Mouse (Mus musculus): ENCODE results near the gene Fto. TPM values are rescaled to one million over a fixed set of nuclear protein-coding genes. Genes with fewer than 3 reads are reported as not detected.

The Fto gene
- polyA plus RNA-seq, 1 experiment from 2014 or later, result 110 TPM

- Histone ChIP-seq H3K9me3 (ENCODE audit: control insufficient read depth, low read length) (peaks cover under 1% of the 10 kb centered on the region; the same call in 1 of the 2 replicates), H3K4me3 (ENCODE audit: low read depth, low read length) (no peak overlapping the region), H3K4me1 (ENCODE audit: control insufficient read depth, insufficient read depth, low read length) (peaks cover 24% of the 10 kb centered on the region), H3K27me3 (ENCODE audit: control insufficient read depth, insufficient read depth, low read length) (no peaks in the 10 kb centered on the region), H3K27ac (ENCODE audit: low read depth, low read length) (peak overlapping the region; percentile 63), H3K4me2 (no peak overlapping the region), H3K9ac (ENCODE audit: low read length) (peak overlapping the region; percentile 1; the same call in 1 of the 2 replicates), H3K36me3 (ENCODE audit: control insufficient read depth, insufficient read depth, low read length) (no peaks in the 10 kb centered on the region)
- ATAC-seq (ENCODE audit: low FRiP score) (no peak), DNase-seq (ENCODE audit: low spot score, missing footprints) (peak; percentile 82)
- WGBS, result 42% methylated on average over 6 of the region's 6 CpGs
These were observed 16.1 kb downstream of the Fto start for GRCm38 (mm10) chr8:91329461-91329850.

- no peak overlapping the region for H3K9ac ChIP-seq (ENCODE audit: low read length)
- no peak for ATAC-seq (ENCODE audit: low FRiP score)
- no peak overlapping the region for H3K4me3 ChIP-seq (ENCODE audit: low read depth, low read length)
- H3K4me1 ChIP-seq (ENCODE audit: control insufficient read depth, insufficient read depth, low read length), result peaks cover 6% of the 10 kb centered on the region; the same call in 1 of the 2 replicates
- H3K36me3 ChIP-seq (ENCODE audit: control insufficient read depth, insufficient read depth, low read length), result no peaks in the 10 kb centered on the region
- no peak for DNase-seq (ENCODE audit: low spot score, missing footprints)
- no peaks in the 10 kb centered on the region for H3K27me3 ChIP-seq (ENCODE audit: control insufficient read depth, insufficient read depth, low read length)
- no peak overlapping the region for H3K4me2 ChIP-seq
- H3K27ac ChIP-seq (ENCODE audit: low read depth, low read length), result no peak overlapping the region
- peaks cover 3% of the 10 kb centered on the region; the same call in 1 of the 2 replicates for H3K9me3 ChIP-seq (ENCODE audit: control insufficient read depth, low read length)
- WGBS, result 90% methylated on average over 6 of the region's 6 CpGs
These were observed 25.2 kb downstream of the Fto start for GRCm38 (mm10) chr8:91338389-91339154.

GRCm38 (mm10) chr8:91339651-91340050 is 26.3 kb downstream of the Fto start:
- WGBS, result 97% methylated on average over 8 of the region's 8 CpGs

DNA sequence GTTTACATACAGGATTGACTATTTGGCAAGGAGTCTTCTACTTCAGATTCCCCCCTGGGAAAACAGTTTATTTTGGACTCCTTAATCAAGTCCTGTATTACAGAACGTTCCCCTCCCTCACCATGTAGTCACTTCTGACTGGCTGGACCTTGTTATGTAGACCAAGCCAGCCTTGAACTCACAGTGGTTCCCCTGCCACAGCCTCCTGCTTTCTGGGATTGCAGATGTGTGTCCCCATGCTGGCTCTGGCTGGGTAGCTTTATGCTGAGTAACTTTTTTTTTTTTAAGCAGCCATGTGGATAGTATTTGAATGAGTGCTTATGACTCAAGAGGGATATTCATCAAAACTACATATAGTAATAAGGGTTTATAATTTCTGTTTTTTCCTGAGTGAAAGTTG is 27.4 kb downstream of the Fto start:
- H3K9ac ChIP-seq (ENCODE audit: low read length), result no peak overlapping the region

More at GRCm38 (mm10) chr8:91339651-91340050, 26.3 kb downstream of the Fto start:
- Histone ChIP-seq H3K27ac (ENCODE audit: low read depth, low read length) (no peak overlapping the region), H3K4me1 (ENCODE audit: control insufficient read depth, insufficient read depth, low read length) (peaks cover 6% of the 10 kb centered on the region; the same call in 1 of the 2 replicates), H3K4me2 (no peak overlapping the region), H3K27me3 (ENCODE audit: control insufficient read depth, insufficient read depth, low read length) (no peaks in the 10 kb centered on the region), H3K4me3 (ENCODE audit: low read depth, low read length) (no peak overlapping the region), H3K36me3 (ENCODE audit: control insufficient read depth, insufficient read depth, low read length) (no peaks in the 10 kb centered on the region), H3K9ac (ENCODE audit: low read length) (no peak overlapping the region), H3K9me3 (ENCODE audit: control insufficient read depth, low read length) (peaks cover under 1% of the 10 kb centered on the region; the same call in 1 of the 2 replicates)
- ATAC-seq (ENCODE audit: low FRiP score) (no peak), DNase-seq (ENCODE audit: low spot score, missing footprints) (no peak)

DNA sequence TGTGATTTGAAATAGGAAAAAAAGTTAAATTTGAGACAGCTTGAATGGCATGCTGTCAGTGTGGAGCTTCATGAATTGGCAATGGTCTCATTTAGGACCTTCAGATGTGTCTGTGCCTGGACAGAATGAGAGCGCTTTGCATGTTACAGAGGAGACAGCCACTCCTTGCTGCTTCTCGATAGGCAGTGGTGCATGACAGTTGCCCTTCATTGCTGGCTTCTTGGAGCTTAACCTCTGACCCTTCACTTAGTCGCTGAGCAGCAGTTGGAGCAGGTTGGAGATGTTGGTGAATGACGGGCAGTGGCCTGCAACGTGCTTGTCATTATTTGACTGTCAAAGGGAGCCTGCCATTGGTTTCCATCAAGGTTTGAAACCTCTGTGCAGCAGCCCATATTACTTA is 28.9 kb downstream of the Fto start:
- ATAC-seq (ENCODE audit: low FRiP score) (no peak), DNase-seq (ENCODE audit: low spot score, missing footprints) (no peak)
- H3K36me3 ChIP-seq (ENCODE audit: control insufficient read depth, insufficient read depth, low read length), result no peaks in the 10 kb centered on the region
- no peaks in the 10 kb centered on the region for H3K27me3 ChIP-seq (ENCODE audit: control insufficient read depth, insufficient read depth, low read length)
- no peak overlapping the region for H3K27ac ChIP-seq (ENCODE audit: low read depth, low read length)
- peaks cover 6% of the 10 kb centered on the region; the same call in 1 of the 2 replicates for H3K4me1 ChIP-seq (ENCODE audit: control insufficient read depth, insufficient read depth, low read length)
- no peak overlapping the region for H3K4me3 ChIP-seq (ENCODE audit: low read depth, low read length)
- H3K4me2 ChIP-seq, result no peak overlapping the region
- H3K9ac ChIP-seq (ENCODE audit: low read length), result no peak overlapping the region
- H3K9me3 ChIP-seq (ENCODE audit: control insufficient read depth, low read length), result no peaks in the 10 kb centered on the region; the same call in 1 of the 2 replicates
- 15% methylated on average over 5 of the region's 5 CpGs for WGBS

More for the DNA sequence above, 27.4 kb downstream of the Fto start:
- Histone ChIP-seq H3K36me3 (ENCODE audit: control insufficient read depth, insufficient read depth, low read length) (no peaks in the 10 kb centered on the region), H3K27ac (ENCODE audit: low read depth, low read length) (no peak overlapping the region), H3K9me3 (ENCODE audit: control insufficient read depth, low read length) (no peaks in the 10 kb centered on the region; the same call in 1 of the 2 replicates), H3K4me2 (no peak overlapping the region), H3K4me1 (ENCODE audit: control insufficient read depth, insufficient read depth, low read length) (peaks cover 6% of the 10 kb centered on the region; the same call in 1 of the 2 replicates), H3K27me3 (ENCODE audit: control insufficient read depth, insufficient read depth, low read length) (no peaks in the 10 kb centered on the region), H3K4me3 (ENCODE audit: low read depth, low read length) (no peak overlapping the region)
- WGBS, result 73% methylated on average over 1 of the region's 1 CpGs
- no peak for ATAC-seq (ENCODE audit: low FRiP score)
- no peak for DNase-seq (ENCODE audit: low spot score, missing footprints)

DNA sequence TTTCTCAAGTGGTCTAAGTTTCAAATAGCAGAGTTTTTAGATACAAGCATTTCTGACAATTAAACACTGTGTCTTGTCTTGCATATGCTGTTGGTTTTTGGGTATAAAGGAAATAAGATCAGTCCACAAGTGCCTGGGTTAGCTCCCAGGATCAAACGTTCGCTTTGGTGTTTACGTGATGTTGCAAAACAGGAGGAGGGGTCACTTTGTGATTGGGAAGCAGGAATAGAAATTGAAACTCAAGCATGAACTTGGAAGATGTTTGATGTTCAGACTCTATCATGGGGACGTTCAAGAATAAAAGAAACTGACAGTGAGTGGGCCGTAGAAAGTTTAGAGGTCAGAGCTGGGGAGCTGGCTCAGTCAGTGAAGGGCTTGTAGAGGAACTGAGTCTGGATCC is 29.5 kb downstream of the Fto start:
- Histone ChIP-seq H3K4me1 (ENCODE audit: control insufficient read depth, insufficient read depth, low read length) (peaks cover 6% of the 10 kb centered on the region; the same call in 1 of the 2 replicates), H3K9ac (ENCODE audit: low read length) (no peak overlapping the region), H3K4me3 (ENCODE audit: low read depth, low read length) (no peak overlapping the region), H3K9me3 (ENCODE audit: control insufficient read depth, low read length) (no peaks in the 10 kb centered on the region), H3K36me3 (ENCODE audit: control insufficient read depth, insufficient read depth, low read length) (no peaks in the 10 kb centered on the region), H3K4me2 (no peak overlapping the region), H3K27ac (ENCODE audit: low read depth, low read length) (no peak overlapping the region), H3K27me3 (ENCODE audit: control insufficient read depth, insufficient read depth, low read length) (no peaks in the 10 kb centered on the region)
- DNase-seq (ENCODE audit: low spot score, missing footprints), result no peak
- no peak for ATAC-seq (ENCODE audit: low FRiP score)
- WGBS, result 66% methylated on average over 5 of the region's 5 CpGs

GRCm38 (mm10) chr8:91344659-91345058 is 31.3 kb downstream of the Fto start:
- Histone ChIP-seq H3K4me1 (ENCODE audit: control insufficient read depth, insufficient read depth, low read length) (peaks cover 6% of the 10 kb centered on the region; the same call in 1 of the 2 replicates), H3K36me3 (ENCODE audit: control insufficient read depth, insufficient read depth, low read length) (no peaks in the 10 kb centered on the region), H3K27me3 (ENCODE audit: control insufficient read depth, insufficient read depth, low read length) (no peaks in the 10 kb centered on the region), H3K4me2 (no peak overlapping the region), H3K9ac (ENCODE audit: low read length) (no peak overlapping the region), H3K27ac (ENCODE audit: low read depth, low read length) (no peak overlapping the region), H3K9me3 (ENCODE audit: control insufficient read depth, low read length) (no peaks in the 10 kb centered on the region), H3K4me3 (ENCODE audit: low read depth, low read length) (no peak overlapping the region)
- WGBS, result 86% methylated on average over 11 of the region's 11 CpGs
- DNase-seq (ENCODE audit: low spot score, missing footprints) (no peak), ATAC-seq (ENCODE audit: low FRiP score) (no peak)

- no peak overlapping the region for H3K4me3 ChIP-seq (ENCODE audit: low read depth, low read length)
- no peaks in the 10 kb centered on the region for H3K27me3 ChIP-seq (ENCODE audit: control insufficient read depth, insufficient read depth, low read length)
- WGBS, result 87% methylated on average over 10 of the region's 10 CpGs
- no peak for DNase-seq (ENCODE audit: low spot score, missing footprints)
- H3K9me3 ChIP-seq (ENCODE audit: control insufficient read depth, low read length), result no peaks in the 10 kb centered on the region
- no peak overlapping the region for H3K4me2 ChIP-seq
- H3K4me1 ChIP-seq (ENCODE audit: control insufficient read depth, insufficient read depth, low read length), result peaks cover 6% of the 10 kb centered on the region; the same call in 1 of the 2 replicates
- no peak for ATAC-seq (ENCODE audit: low FRiP score)
- H3K9ac ChIP-seq (ENCODE audit: low read length), result no peak overlapping the region
- H3K27ac ChIP-seq (ENCODE audit: low read depth, low read length), result no peak overlapping the region
- no peaks in the 10 kb centered on the region for H3K36me3 ChIP-seq (ENCODE audit: control insufficient read depth, insufficient read depth, low read length)
These were observed 33.8 kb downstream of the Fto start for GRCm38 (mm10) chr8:91347146-91347545.

GRCm38 (mm10) chr8:91347595-91347994 is 34.3 kb downstream of the Fto start:
- no peak for DNase-seq (ENCODE audit: low spot score, missing footprints)
- 84% methylated on average over 6 of the region's 6 CpGs for WGBS
- Histone ChIP-seq H3K4me3 (ENCODE audit: low read depth, low read length) (no peak overlapping the region), H3K36me3 (ENCODE audit: control insufficient read depth, insufficient read depth, low read length) (no peaks in the 10 kb centered on the region), H3K9me3 (ENCODE audit: control insufficient read depth, low read length) (no peaks in the 10 kb centered on the region), H3K27ac (ENCODE audit: low read depth, low read length) (no peak overlapping the region), H3K4me2 (no peak overlapping the region), H3K9ac (ENCODE audit: low read length) (no peak overlapping the region), H3K4me1 (ENCODE audit: control insufficient read depth, insufficient read depth, low read length) (peaks cover 2% of the 10 kb centered on the region; the same call in 1 of the 2 replicates), H3K27me3 (ENCODE audit: control insufficient read depth, insufficient read depth, low read length) (no peaks in the 10 kb centered on the region)
- no peak for ATAC-seq (ENCODE audit: low FRiP score)
